Mouse (Mus musculus): Measurements from ENCODE around the gene Map3k5. TPM values are rescaled to one million over a fixed set of nuclear protein-coding genes. Genes with fewer than 3 reads are reported as not detected.
"Not testable (repeated sequence)": the region's sequence is repeated elsewhere in the genome, so short reads cannot be mapped to it uniquely, and the experiment has no call there.

The Map3k5 gene
- total RNA-seq, 2 experiments from 2014 or later = 27.1 to 31.5 TPM

GRCm38 (mm10) chr10:19960831-19961380, 26.6 kb downstream of the Map3k5 start:
- intact Hi-C loops (cut with DNase I) = no loop called here
- DNase-seq = no peak

DNA sequence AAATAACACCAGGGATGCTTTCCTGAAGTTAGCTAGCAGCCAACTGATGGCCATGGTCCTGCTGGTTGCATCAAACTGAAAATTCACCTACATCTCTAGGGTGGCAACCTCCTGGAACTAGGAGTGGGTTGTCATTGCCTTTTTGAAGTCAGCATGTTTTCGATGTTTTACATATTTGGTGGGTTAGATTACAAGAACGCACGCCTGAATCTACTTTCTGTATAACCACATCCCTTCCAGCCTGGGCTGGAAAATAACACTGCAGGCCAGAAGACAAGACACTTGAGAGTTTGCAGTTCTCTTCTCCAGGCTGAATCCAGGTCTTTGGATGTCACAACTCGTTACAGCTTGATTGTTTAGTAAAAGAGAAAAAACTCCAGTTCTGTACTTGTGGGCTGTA, 28.5 kb downstream of the Map3k5 start:
- DNase-seq = no peak
- intact Hi-C loops (cut with DNase I) = no loop called here

DNA sequence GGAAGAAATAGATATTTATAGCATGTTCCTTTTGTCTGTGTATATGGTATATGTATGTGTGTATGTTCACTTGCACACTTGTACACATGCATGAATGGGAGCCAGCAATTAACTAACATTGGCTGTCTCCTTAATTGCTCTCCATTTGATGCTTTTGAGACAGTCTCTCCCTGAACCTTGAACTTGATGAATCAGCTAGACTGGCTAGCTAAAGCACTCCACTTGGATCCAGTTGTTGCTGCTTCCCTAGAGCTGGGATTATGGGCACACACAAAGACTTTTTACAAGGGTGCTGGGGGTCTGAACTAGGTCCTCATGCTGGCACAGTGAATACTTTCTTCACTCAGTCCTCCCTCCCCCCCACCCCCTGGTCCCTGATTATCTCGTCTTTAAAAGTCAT, 28.9 kb downstream of the Map3k5 start:
- intact Hi-C loops (cut with DNase I) = no loop called here
- DNase-seq = no peak

DNA sequence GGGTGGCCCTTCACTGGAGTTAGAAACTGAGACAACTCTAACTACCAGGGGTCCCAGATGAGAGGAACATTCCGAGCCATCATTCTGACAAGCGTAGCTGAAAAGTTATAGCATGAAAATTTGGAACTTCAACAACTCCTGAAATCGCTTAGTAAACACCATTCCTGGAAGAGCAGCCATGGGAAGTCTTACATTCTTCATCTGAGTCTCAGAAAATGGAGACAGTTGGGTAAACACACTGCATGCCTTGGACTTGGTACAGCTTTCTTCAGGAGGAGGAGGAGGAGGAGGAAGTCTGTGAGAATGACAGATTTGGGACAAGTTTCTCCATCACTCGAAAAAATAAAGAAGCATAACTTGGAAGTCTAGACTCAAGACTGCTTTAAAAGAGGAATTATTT, 29.8 kb downstream of the Map3k5 start:
- intact Hi-C loops (cut with DNase I) = no loop called here
- DNase-seq = no peak

- intact Hi-C loops (cut with DNase I) = no loop called here
- DNase-seq = no peak
Observed at GRCm38 (mm10) chr10:19966597-19966996, 32.3 kb downstream of the Map3k5 start.

- DNase-seq = no peak
- intact Hi-C loops (cut with DNase I) = no loop called here
Observed at GRCm38 (mm10) chr10:19968445-19968844, 34.2 kb downstream of the Map3k5 start.

DNA sequence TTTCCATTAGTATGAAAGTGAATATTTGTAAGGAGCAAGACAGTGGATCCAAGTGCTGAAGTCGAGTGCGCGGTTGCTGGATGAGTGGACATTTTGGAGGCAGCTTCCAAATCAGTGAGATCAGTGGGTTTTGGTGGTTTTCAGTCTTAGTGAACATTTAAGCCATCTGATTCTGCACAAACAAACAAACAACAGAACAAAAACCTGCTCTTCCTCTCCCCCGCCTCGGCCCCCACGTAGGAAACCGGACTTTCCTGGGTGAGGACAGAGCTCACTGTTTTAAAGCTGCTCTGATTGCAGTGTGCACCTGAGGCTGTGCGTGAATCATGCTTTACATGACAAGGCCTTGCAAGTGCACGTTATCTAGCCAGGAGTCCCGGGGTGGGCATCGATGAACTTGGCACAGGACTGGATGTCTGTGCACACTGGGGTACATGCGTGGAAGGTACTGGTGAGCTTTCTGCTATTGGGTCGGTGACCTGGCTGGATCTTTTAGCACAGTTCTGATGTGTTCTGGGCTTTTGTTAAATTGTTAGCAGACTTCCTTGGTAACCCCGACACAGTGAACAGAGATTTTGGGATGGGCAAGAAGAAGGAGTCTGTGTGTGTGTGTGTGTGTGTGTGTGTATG, 35.7 kb downstream of the Map3k5 start:
- DNase-seq = no peak
- intact Hi-C loops (cut with DNase I) = no loop called here

DNA sequence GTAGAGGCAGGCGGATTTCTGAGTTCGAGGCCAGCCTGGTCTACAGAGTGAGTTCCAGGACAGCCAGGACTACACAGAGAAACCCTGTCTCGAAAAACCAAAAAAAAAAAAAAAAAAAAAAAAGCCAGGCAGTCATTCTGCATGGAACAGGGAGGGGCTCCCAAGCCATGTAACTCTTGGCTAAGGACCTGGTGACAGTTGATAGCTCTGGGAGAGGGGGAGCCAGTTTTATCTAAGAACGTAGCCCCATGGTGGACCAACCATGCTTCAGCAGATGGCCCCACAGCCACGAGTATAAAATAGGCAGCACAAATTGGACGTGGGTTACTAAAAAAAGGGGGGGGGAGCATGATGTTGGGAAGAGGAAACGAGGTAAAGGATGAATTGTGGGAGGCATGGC, 37.2 kb downstream of the Map3k5 start:
- intact Hi-C loops (cut with DNase I); DNase-seq: not testable (repeated sequence)

GRCm38 (mm10) chr10:19973321-19974108, 39.2 kb downstream of the Map3k5 start:
- intact Hi-C loops (cut with DNase I) = no loop called here
- DNase-seq = no peak

- DNase-seq = no peak
- intact Hi-C loops (cut with DNase I) = no loop called here
Observed at GRCm38 (mm10) chr10:19977557-19977956, 43.3 kb downstream of the Map3k5 start.

DNA sequence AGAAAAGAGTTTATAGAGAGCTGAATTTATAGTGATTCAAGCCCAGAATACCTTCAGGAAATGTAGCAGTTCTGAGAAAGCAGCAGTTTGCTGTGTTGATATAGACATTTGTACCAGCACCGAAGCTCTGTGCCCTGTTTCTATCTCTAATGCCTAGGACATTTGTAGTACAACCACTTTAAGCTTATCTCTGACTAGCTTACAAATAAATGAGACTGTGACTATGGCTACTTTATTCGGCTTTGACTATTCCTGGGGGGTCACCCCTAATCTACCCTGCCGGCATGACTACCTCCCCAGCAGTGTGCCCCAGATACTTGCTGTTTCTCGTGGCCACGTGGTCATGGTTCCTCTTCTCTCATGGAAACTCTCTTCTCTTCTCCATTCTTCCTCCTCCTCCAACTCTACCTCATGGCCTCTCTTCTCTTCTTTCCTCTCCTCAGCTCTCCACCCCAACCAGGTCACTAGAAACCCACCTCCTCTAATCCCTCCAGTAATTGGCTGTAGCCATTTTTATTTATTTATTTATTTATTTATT, 44.5 kb downstream of the Map3k5 start:
- intact Hi-C loops (cut with DNase I) = no loop called here
- DNase-seq = no peak

GRCm38 (mm10) chr10:19987736-19988135, 53.5 kb downstream of the Map3k5 start:
- intact Hi-C loops (cut with DNase I) = no loop called here
- DNase-seq = no peak

- intact Hi-C loops (cut with DNase I) = no loop called here
Observed at GRCm38 (mm10) chr10:19989986-19990385, 55.7 kb downstream of the Map3k5 start.

GRCm38 (mm10) chr10:19990638-19991037, 56.4 kb downstream of the Map3k5 start:
- intact Hi-C loops (cut with DNase I) = no loop called here
- DNase-seq = no peak

More at GRCm38 (mm10) chr10:19989986-19990385, 55.7 kb downstream of the Map3k5 start:
- DNase-seq = no peak

DNA sequence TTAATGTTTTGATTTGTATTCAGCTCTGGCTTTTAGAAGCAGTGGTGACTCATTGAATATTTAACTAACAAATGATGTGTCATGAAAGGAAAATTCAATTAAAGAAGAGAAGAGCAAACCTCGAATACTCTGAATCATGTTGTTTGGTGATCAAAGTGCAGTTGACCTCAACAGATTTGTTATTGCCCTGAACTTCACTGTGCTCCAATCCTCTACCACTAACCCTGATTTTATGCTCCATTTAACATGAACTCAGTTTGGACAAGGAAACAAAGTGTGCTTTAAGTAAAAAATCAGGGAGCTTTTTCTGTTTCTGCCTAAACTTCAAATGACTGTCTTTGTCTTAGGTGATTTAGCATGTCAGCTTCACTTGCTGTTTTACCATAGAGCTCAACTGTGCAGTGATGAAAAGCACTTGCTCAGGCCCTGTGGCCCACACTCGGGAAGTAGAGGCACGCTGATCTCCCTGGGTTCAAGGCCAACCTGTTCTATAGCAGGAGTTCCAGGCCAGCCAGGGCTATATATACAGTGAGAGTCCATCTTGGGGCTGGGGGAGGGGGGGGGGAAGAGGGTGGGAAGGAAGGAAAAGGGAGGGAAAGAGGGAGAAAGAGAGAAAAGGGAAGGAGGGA, 57.1 kb downstream of the Map3k5 start:
- intact Hi-C loops (cut with DNase I) = no loop called here
- no peak for DNase-seq

DNA sequence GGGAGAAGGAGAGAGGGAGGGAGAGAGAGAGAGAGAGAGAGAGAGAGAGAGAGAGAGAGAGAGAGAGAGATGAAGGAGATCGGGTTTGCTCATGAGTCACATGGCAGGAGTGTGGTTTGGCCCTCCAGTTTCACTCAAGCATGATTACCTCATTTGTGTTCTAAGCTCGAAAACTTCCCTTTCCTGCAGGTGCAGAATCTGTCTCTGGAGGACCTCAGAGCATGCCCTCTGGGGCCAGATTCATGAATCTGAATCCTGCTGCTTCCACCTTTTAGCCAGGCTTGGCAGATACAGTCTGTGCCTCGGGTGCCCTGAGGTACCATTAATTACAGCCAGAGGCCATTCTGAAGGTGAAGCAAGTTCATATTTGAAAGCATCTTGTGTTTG, 57.6 kb downstream of the Map3k5 start:
- intact Hi-C loops (cut with DNase I) = no loop called here
- DNase-seq = no peak

DNA sequence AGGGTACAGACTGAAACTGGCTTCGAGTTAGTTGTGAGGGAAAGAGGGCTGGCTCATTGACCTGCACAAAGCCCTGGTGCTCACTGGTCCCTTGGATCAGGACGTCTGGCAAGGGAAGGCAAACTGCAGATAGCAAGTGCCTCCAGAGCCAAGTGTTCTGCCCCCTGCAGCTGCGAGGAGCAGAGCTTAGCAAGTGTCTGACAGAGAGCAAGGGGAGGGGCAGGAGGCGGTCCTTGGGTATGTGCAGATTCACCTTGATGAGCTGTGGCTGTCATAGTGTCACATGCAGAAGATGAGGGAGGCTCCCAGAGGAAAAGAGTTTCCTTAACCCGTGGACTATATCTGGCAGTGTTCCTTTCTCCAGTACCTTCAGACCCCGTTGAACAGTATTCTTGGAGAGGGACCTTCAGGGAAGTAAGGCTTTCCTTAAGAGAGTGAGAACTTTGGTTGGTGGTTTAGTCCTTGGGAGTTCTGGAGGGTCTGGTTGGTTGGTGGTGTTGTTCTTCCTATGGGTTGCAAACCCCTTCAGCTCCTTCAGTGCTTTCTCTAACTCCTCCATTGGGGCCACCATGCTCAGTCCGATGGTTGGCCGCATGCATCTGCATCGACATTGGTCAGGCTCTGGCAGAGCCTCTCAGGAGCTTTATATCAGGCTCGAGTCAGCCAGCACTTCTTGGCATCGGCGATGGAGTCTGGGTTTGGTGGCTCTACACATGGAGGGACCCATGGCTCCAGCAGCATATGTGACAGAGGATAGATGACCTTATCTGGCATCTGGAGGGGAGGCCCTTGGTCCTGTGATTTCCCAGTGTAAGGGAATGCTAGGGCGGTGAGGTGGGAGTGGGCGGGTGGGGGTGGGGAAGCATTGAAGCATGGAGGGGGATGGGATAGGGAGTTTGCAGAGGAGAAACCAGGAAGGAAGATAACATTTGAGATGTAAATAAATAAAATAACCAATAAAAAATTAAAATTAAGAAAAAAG, 60.5 kb downstream of the Map3k5 start:
- DNase-seq = peak in 1 of 2 experiments; percentile 22
- intact Hi-C loops (cut with DNase I) = no loop called here

DNA sequence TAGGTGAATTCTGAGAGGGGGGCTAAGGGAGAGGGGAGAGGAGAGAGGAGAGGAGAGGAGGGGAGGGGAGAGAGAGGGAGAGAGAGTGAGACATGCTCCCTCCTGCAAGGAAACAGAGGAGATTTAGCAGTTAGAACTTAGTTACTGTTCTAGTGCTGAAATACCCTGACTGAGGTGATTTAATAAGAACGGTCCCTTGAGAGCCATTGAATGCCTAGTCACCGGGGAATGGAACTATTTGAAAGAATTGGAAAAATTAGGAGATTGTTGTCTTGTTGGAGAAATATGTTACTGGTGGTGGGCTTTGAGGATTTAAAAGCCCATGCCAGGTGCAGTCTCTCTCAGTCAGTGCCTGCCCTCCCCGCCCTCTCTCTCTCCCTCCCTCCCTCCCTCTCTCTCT, 61.9 kb downstream of the Map3k5 start:
- no peak for DNase-seq

GRCm38 (mm10) chr10:19999703-20000407, 65.6 kb downstream of the Map3k5 start:
- intact Hi-C loops (cut with DNase I) = no loop called here
- DNase-seq = no peak

More for the DNA sequence above, 61.9 kb downstream of the Map3k5 start:
- intact Hi-C loops (cut with DNase I) = no loop called here

- DNase-seq = no peak
- intact Hi-C loops (cut with DNase I) = no loop called here
Observed at GRCm38 (mm10) chr10:20000408-20000770, 66.1 kb downstream of the Map3k5 start.

Data from heart, postnatal 10 days (tissue).